Mouse (Mus musculus) hindbrain, embryonic 14.5 days (tissue): ENCODE results near the gene Gm3424. TPM values are rescaled to one million over a fixed set of nuclear protein-coding genes. Genes with fewer than 3 reads are reported as not detected.
"Not testable (repeated sequence)": the region's sequence is repeated elsewhere in the genome, so short reads cannot be mapped to it uniquely, and the experiment has no call there.

Experiments used
- ATAC-seq: fragments of 200-750 bp; cut with Nextera tagmentation; 2 replicates; pipeline ENCODE4 v1.8.0; 2017; ENCODE audit warnings: moderate number of reproducible peaks, mild to moderate bottlenecking, moderate TSS enrichment, moderate library complexity; ENCODE audit not compliant: low FRiP score
- DNase-seq: peaks from one replicate; pipeline ENCODE4 v3.0.0-alpha.2; 2015; ENCODE audit warnings: low spot score
- H3K27ac ChIP-seq: fragments of 300-500 bp; sonication (generic); 2 replicates; pipeline ENCODE4 v1.5.1; 2014; ENCODE audit warnings: mild to moderate bottlenecking, moderate library complexity
- H3K27me3 ChIP-seq: fragments of 300-500 bp; sonication (generic); 2 replicates; pipeline ENCODE4 v1.6.1; 2014; ENCODE audit warnings: mild to moderate bottlenecking, low read length, mixed read lengths; ENCODE audit not compliant: control insufficient read depth, insufficient read depth
- H3K36me3 ChIP-seq: fragments of 300-500 bp; sonication (generic); replicated peaks from 2 replicates; pipeline ENCODE4 v1.6.1; 2014; ENCODE audit not compliant: control insufficient read depth, insufficient read depth
- H3K4me1 ChIP-seq: fragments of 300-500 bp; sonication (generic); replicated peaks from 2 replicates; pipeline ENCODE4 v1.6.1; 2014; ENCODE audit warnings: antibody characterized with exemption, low read length, mixed read lengths; ENCODE audit not compliant: control insufficient read depth, insufficient read depth
- H3K4me2 ChIP-seq: fragments of 300-500 bp; sonication (generic); replicated peaks from 2 replicates; pipeline ENCODE4 v1.6.1; 2014; ENCODE audit warnings: mild to moderate bottlenecking, moderate library complexity
- H3K4me3 ChIP-seq: fragments of 300-500 bp; sonication (generic); replicated peaks from 2 replicates; pipeline ENCODE4 v1.5.1; 2014; ENCODE audit warnings: mild to moderate bottlenecking, low read length
- H3K9ac ChIP-seq: fragments of 300-500 bp; sonication (generic); 2 replicates; pipeline ENCODE4 v1.6.1; 2014
- H3K9me3 ChIP-seq: fragments of 300-500 bp; sonication (generic); 2 replicates; pipeline ENCODE4 v1.6.1; 2016; ENCODE audit warnings: low read length; ENCODE audit not compliant: control insufficient read depth
- WGBS: fragments of 180-500 bp; shearing (Covaris S2); extraction: QIAGEN DNeasy Blood & Tissue Kit; methylation state at CpG from one replicate; pipeline ENCODE4 v1.1.7; 2014; 5-methylcytosine and 5-hydroxymethylcytosine counted together
- polyA plus RNA-seq: library from polyadenylated mRNA; unstranded; fragments of >200 nt; fragmentation: Nextera tagmentation; extraction: Ambion mirVana; gene quantifications from 2 replicates; pipeline ENCODE4 v1.2.1, GENCODE M21; 2014

The Gm3424 gene
- polyA plus RNA-seq: not detected in 2 replicates

GRCm38 (mm10) chr14:5830229-5830628 is at the start of gene Gm3424:
Gene Gm3424, minus strand, starts transcription at chr14:5830329.
- no CpG with 5 or more reads among the region's 3 CpGs for WGBS
- H3K9me3 ChIP-seq, H3K4me1 ChIP-seq, H3K9ac ChIP-seq, H3K36me3 ChIP-seq, H3K27ac ChIP-seq, ATAC-seq, H3K4me2 ChIP-seq, H3K4me3 ChIP-seq, DNase-seq, H3K27me3 ChIP-seq: not testable (repeated sequence)

- not testable (repeated sequence) for DNase-seq, H3K27ac ChIP-seq, ATAC-seq, H3K36me3 ChIP-seq, H3K27me3 ChIP-seq, H3K4me1 ChIP-seq, H3K9me3 ChIP-seq
- Histone ChIP-seq H3K9ac (peak overlapping the region; percentile 61), H3K4me3 (peak overlapping the region; percentile 36), H3K4me2 (peak overlapping the region; percentile 72)
- WGBS: 0% methylated on average over 17 of the region's 28 CpGs
These were observed 49.7 kb upstream of the Gm3424 start for GRCm38 (mm10) chr14:5879791-5880190.

- H3K9me3 ChIP-seq, H3K36me3 ChIP-seq, H3K27ac ChIP-seq, H3K9ac ChIP-seq, H3K4me1 ChIP-seq, ATAC-seq, H3K27me3 ChIP-seq, H3K4me3 ChIP-seq: not testable (repeated sequence)
- H3K4me2 ChIP-seq: peak overlapping the region; percentile 72; the same call in 1 of the 2 replicates
- WGBS: 7% methylated on average over 5 of the region's 11 CpGs
- peak; percentile 81 for DNase-seq
These were observed 49.0 kb upstream of the Gm3424 start for GRCm38 (mm10) chr14:5879136-5879535.

GRCm38 (mm10) chr14:5855911-5856310 is 25.8 kb upstream of the Gm3424 start:
- WGBS: 90% methylated on average over 3 of the region's 3 CpGs
- not testable (repeated sequence) for H3K4me1 ChIP-seq, H3K4me2 ChIP-seq, H3K27me3 ChIP-seq, H3K27ac ChIP-seq, H3K9me3 ChIP-seq, H3K9ac ChIP-seq, H3K36me3 ChIP-seq, H3K4me3 ChIP-seq, DNase-seq, ATAC-seq

GRCm38 (mm10) chr14:5812699-5813356 is 17.3 kb downstream of the Gm3424 start:
- not testable (repeated sequence) for H3K4me2 ChIP-seq, H3K9ac ChIP-seq, H3K4me3 ChIP-seq, H3K9me3 ChIP-seq, DNase-seq, H3K4me1 ChIP-seq, H3K27me3 ChIP-seq, H3K27ac ChIP-seq, H3K36me3 ChIP-seq
- WGBS: no CpG with 5 or more reads among the region's 47 CpGs
- peak; percentile 78; the same call in 1 of the 2 replicates for ATAC-seq

- H3K4me2 ChIP-seq, H3K9me3 ChIP-seq, H3K27ac ChIP-seq, DNase-seq, H3K27me3 ChIP-seq, H3K4me3 ChIP-seq, H3K9ac ChIP-seq, H3K4me1 ChIP-seq, H3K36me3 ChIP-seq, ATAC-seq: not testable (repeated sequence)
- WGBS: no CpG with 5 or more reads among the region's 3 CpGs
These were observed 22.2 kb downstream of the Gm3424 start, which contains the start of gene Gm3383 for GRCm38 (mm10) chr14:5807882-5808281. Gene Gm3383, minus strand, starts transcription at chr14:5807982.

Other genes with a start within 250 kb of the Gm3424 start
- gene Gm8265, start 197.3 kb downstream of the Gm3424 start, polyA plus RNA-seq: not detected in 2 replicates
- gene Gm9603, start 142.9 kb downstream of the Gm3424 start, polyA plus RNA-seq: not detected in 2 replicates
- 1.8 and 2.2 TPM in 2 replicates for gene Gm3373, start 88.8 kb downstream of the Gm3424 start, polyA plus RNA-seq
- gene Gm3383, start 22.3 kb downstream of the Gm3424 start, polyA plus RNA-seq: 5.2 TPM in 2 replicates
- 1.3 and 1.5 TPM in 2 replicates for gene Gm8237, start 50.1 kb upstream of the Gm3424 start, polyA plus RNA-seq
- gene Gm3248, start 131.4 kb upstream of the Gm3424 start, polyA plus RNA-seq: 3.7 and 4.1 TPM in 2 replicates
- gene Gm3453, start 148.8 kb upstream of the Gm3424 start, polyA plus RNA-seq: not detected in 2 replicates
- not detected in 2 replicates for gene Gm6337, start 227.9 kb upstream of the Gm3424 start, polyA plus RNA-seq